Mouse (Mus musculus): ENCODE data around the gene Nfkb2. TPM values are rescaled to one million over a fixed set of nuclear protein-coding genes. Genes with fewer than 3 reads are reported as not detected.

The Nfkb2 gene
- polyA plus RNA-seq, 1 experiment from 2014 or later, result 4.2 TPM

- Histone ChIP-seq H3K4me2 (ENCODE audit: low read depth, low read length, severe bottlenecking) (no peak overlapping the region), H3K4me3 (ENCODE audit: low read depth, low read length) (no peak overlapping the region), H3K4me1 (replicated peaks; ENCODE audit: control insufficient read depth, insufficient read depth, low read length) (peaks cover 30% of the 10 kb centered on the region), H3K9ac (ENCODE audit: low read length) (no peak overlapping the region), H3K36me3 (ENCODE audit: control insufficient read depth, insufficient read depth, low read length) (no peaks in the 10 kb centered on the region), H3K27ac (ENCODE audit: low read depth, low read length) (no peak overlapping the region), H3K9me3 (ENCODE audit: control insufficient read depth, low read length) (no peaks in the 10 kb centered on the region), H3K27me3 (ENCODE audit: control insufficient read depth, insufficient read depth, low read length) (peaks cover 30% of the 10 kb centered on the region)
- WGBS, result 75% methylated on average over 11 of the region's 11 CpGs
- ATAC-seq (replicated peaks; ENCODE audit: low FRiP score) (no peak), DNase-seq (ENCODE audit: low spot score) (no peak)
Measured at GRCm38 (mm10) chr19:46324366-46324765, 20.2 kb downstream of the Nfkb2 start.

- Histone ChIP-seq H3K4me1 (replicated peaks; ENCODE audit: control insufficient read depth, insufficient read depth, low read length) (peaks cover 31% of the 10 kb centered on the region), H3K4me2 (ENCODE audit: low read depth, low read length, severe bottlenecking) (no peak overlapping the region), H3K27me3 (ENCODE audit: control insufficient read depth, insufficient read depth, low read length) (peaks cover 24% of the 10 kb centered on the region), H3K36me3 (ENCODE audit: control insufficient read depth, insufficient read depth, low read length) (no peaks in the 10 kb centered on the region), H3K4me3 (ENCODE audit: low read depth, low read length) (no peak overlapping the region), H3K27ac (ENCODE audit: low read depth, low read length) (no peak overlapping the region), H3K9me3 (ENCODE audit: control insufficient read depth, low read length) (no peaks in the 10 kb centered on the region), H3K9ac (ENCODE audit: low read length) (no peak overlapping the region)
- WGBS, result 64% methylated on average over 5 of the region's 5 CpGs
- DNase-seq (ENCODE audit: low spot score) (no peak), ATAC-seq (replicated peaks; ENCODE audit: low FRiP score) (no peak)
Measured at GRCm38 (mm10) chr19:46324918-46325317, 20.8 kb downstream of the Nfkb2 start.

- H3K4me3 ChIP-seq (ENCODE audit: low read depth, low read length), result peak overlapping the region; percentile 63
- no peaks in the 10 kb centered on the region for H3K9me3 ChIP-seq (ENCODE audit: control insufficient read depth, low read length)
- WGBS, result 3% methylated on average over 28 of the region's 29 CpGs
- H3K27me3 ChIP-seq (ENCODE audit: control insufficient read depth, insufficient read depth, low read length), result peaks cover 17% of the 10 kb centered on the region
- peaks cover 27% of the 10 kb centered on the region for H3K4me1 ChIP-seq (replicated peaks; ENCODE audit: control insufficient read depth, insufficient read depth, low read length)
- no peak for DNase-seq (ENCODE audit: low spot score)
- ATAC-seq (replicated peaks; ENCODE audit: low FRiP score), result no peak
- peaks cover 2% of the 10 kb centered on the region; the same call in 1 of the 2 replicates for H3K36me3 ChIP-seq (ENCODE audit: control insufficient read depth, insufficient read depth, low read length)
- no peak overlapping the region for H3K27ac ChIP-seq (ENCODE audit: low read depth, low read length)
- peak overlapping the region; percentile 100 for H3K4me2 ChIP-seq (ENCODE audit: low read depth, low read length, severe bottlenecking)
- H3K9ac ChIP-seq (ENCODE audit: low read length), result peak overlapping the region; percentile 40
Measured at GRCm38 (mm10) chr19:46326019-46326755, 22.1 kb downstream of the Nfkb2 start.

GRCm38 (mm10) chr19:46326756-46327305, 22.7 kb downstream of the Nfkb2 start, which contains the start of gene Psd:
Psd (minus strand) TSS chr19:46327156.
- Histone ChIP-seq H3K4me2 (ENCODE audit: low read depth, low read length, severe bottlenecking) (peak within 1 kb of the TSS; percentile 100), H3K27me3 (ENCODE audit: control insufficient read depth, insufficient read depth, low read length) (peaks cover 17% of the 10 kb centered on the region), H3K9me3 (ENCODE audit: control insufficient read depth, low read length) (no peaks in the 10 kb centered on the region), H3K27ac (ENCODE audit: low read depth, low read length) (peak within 1 kb of the TSS; percentile 89), H3K36me3 (ENCODE audit: control insufficient read depth, insufficient read depth, low read length) (peaks cover 2% of the 10 kb centered on the region; the same call in 1 of the 2 replicates), H3K4me1 (replicated peaks; ENCODE audit: control insufficient read depth, insufficient read depth, low read length) (peaks cover 23% of the 10 kb centered on the region), H3K9ac (ENCODE audit: low read length) (peak within 1 kb of the TSS; percentile 75), H3K4me3 (ENCODE audit: low read depth, low read length) (peak within 1 kb of the TSS; percentile 63)
- DNase-seq (ENCODE audit: low spot score) (peak; percentile 85), ATAC-seq (replicated peaks; ENCODE audit: low FRiP score) (no peak)
- under 1% methylated on average over 33 of the region's 35 CpGs for WGBS

GRCm38 (mm10) chr19:46327531-46328064, 23.5 kb downstream of the Nfkb2 start:
- whole genome bisulfite sequencing, result 36% methylated on average over 14 of the region's 14 CpGs
- peaks cover 18% of the 10 kb centered on the region for H3K4me1 ChIP-seq (replicated peaks; ENCODE audit: control insufficient read depth, insufficient read depth, low read length)
- DNase-seq (ENCODE audit: low spot score) (no peak), ATAC-seq (replicated peaks; ENCODE audit: low FRiP score) (peak; percentile 3; the same call in 1 of the 2 replicates)
- peak overlapping the region; percentile 63 for H3K4me3 ChIP-seq (ENCODE audit: low read depth, low read length)
- peaks cover 2% of the 10 kb centered on the region; the same call in 1 of the 2 replicates for H3K36me3 ChIP-seq (ENCODE audit: control insufficient read depth, insufficient read depth, low read length)
- H3K9me3 ChIP-seq (ENCODE audit: control insufficient read depth, low read length), result no peaks in the 10 kb centered on the region
- peaks cover 15% of the 10 kb centered on the region for H3K27me3 ChIP-seq (ENCODE audit: control insufficient read depth, insufficient read depth, low read length)
- H3K4me2 ChIP-seq (ENCODE audit: low read depth, low read length, severe bottlenecking), result peak overlapping the region; percentile 100
- H3K27ac ChIP-seq (ENCODE audit: low read depth, low read length), result peak overlapping the region; percentile 89; the same call in 1 of the 2 replicates
- H3K9ac ChIP-seq (ENCODE audit: low read length), result peak overlapping the region; percentile 40; the same call in 1 of the 2 replicates

GRCm38 (mm10) chr19:46328081-46329030, 24.2 kb downstream of the Nfkb2 start, which contains the start of gene Fbxl15:
Fbxl15 (plus strand) TSS chr19:46328184.
- peak within 1 kb of the TSS; percentile 89 for H3K27ac ChIP-seq (ENCODE audit: low read depth, low read length)
- under 1% methylated on average over 81 of the region's 81 CpGs for WGBS
- H3K4me2 ChIP-seq (ENCODE audit: low read depth, low read length, severe bottlenecking), result peak within 1 kb of the TSS; percentile 100
- ATAC-seq (replicated peaks; ENCODE audit: low FRiP score), result peak; percentile 85
- peak; percentile 97 for DNase-seq (ENCODE audit: low spot score)
- H3K9me3 ChIP-seq (ENCODE audit: control insufficient read depth, low read length), result no peaks in the 10 kb centered on the region
- peaks cover 2% of the 10 kb centered on the region; the same call in 1 of the 2 replicates for H3K36me3 ChIP-seq (ENCODE audit: control insufficient read depth, insufficient read depth, low read length)
- H3K27me3 ChIP-seq (ENCODE audit: control insufficient read depth, insufficient read depth, low read length), result peaks cover 13% of the 10 kb centered on the region
- H3K9ac ChIP-seq (ENCODE audit: low read length), result peak within 1 kb of the TSS; percentile 75
- peak within 1 kb of the TSS; percentile 63 for H3K4me3 ChIP-seq (ENCODE audit: low read depth, low read length)
- peaks cover 20% of the 10 kb centered on the region for H3K4me1 ChIP-seq (replicated peaks; ENCODE audit: control insufficient read depth, insufficient read depth, low read length)

- H3K4me1 ChIP-seq (replicated peaks; ENCODE audit: control insufficient read depth, insufficient read depth, low read length), result peaks cover 20% of the 10 kb centered on the region
- H3K36me3 ChIP-seq (ENCODE audit: control insufficient read depth, insufficient read depth, low read length), result peaks cover 2% of the 10 kb centered on the region; the same call in 1 of the 2 replicates
Measured at GRCm38 (mm10) chr19:46329031-46329641, 25.0 kb downstream of the Nfkb2 start.

More at GRCm38 (mm10) chr19:46329031-46329641, 25.0 kb downstream of the Nfkb2 start:
- H3K27me3 ChIP-seq (ENCODE audit: control insufficient read depth, insufficient read depth, low read length), result peaks cover 13% of the 10 kb centered on the region
- H3K4me3 ChIP-seq (ENCODE audit: low read depth, low read length), result peak overlapping the region; percentile 63
- H3K9me3 ChIP-seq (ENCODE audit: control insufficient read depth, low read length), result no peaks in the 10 kb centered on the region
- H3K27ac ChIP-seq (ENCODE audit: low read depth, low read length), result peak overlapping the region; percentile 89
- peak overlapping the region; percentile 100 for H3K4me2 ChIP-seq (ENCODE audit: low read depth, low read length, severe bottlenecking)
- WGBS, result 1% methylated on average over 54 of the region's 54 CpGs
- H3K9ac ChIP-seq (ENCODE audit: low read length), result peak overlapping the region; percentile 75
- no peak for DNase-seq (ENCODE audit: low spot score)
- peak; percentile 10 for ATAC-seq (replicated peaks; ENCODE audit: low FRiP score)
